Mouse (Mus musculus): ENCODE measurements at regions not wholly inside any gene's neighbourhood (a gene's known extent, or its start where the extent isn't known, plus 50 kb on each side); places are given as distances from the start of the nearest gene placed in this dataset.

- TF ChIP-seq CTCF (IDR thresholded peaks at IDR 0.05; ENCODE audit: extremely low read depth, insufficient read depth, insufficient read length, insufficient replicate concordance) (no peak), POLR2A (IDR thresholded peaks at IDR 0.05; ENCODE audit: low read depth, low read length) (no peak)
These were observed 81.6 kb downstream of the Gpr65 start for GRCm38 (mm10) chr12:98349864-98350643.
